Mouse (Mus musculus): ENCODE data around the gene Hspb2.

DNA sequence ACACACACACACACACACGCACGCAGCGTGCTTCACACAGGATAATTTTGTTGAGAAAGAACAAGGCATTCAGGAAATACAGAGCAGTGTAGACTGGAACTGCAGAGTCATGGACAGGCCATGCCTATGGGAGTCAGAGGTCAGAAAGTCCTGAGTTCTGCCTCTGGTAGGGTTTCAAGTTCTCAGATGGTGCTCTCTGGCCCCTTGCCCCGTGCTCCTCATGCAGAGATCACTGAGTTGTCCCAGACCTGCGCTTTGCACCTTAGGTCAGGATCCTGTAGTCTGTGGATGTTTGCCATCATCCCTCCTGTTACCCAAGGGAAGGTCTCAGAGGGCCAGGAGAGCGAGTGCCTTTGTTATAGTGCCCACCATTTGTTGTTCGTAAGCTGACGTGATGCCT, 44.6 kb upstream of the Hspb2 start:
- TF ChIP-seq EP300 (IDR thresholded peaks at IDR 0.05; ENCODE audit: low read depth in 1 of 2, low read length in 2 of 2) (no peak), CHD2 (IDR thresholded peaks at IDR 0.05; ENCODE audit: low read length) (no peak), E2F4 (IDR thresholded peaks at IDR 0.05; ENCODE audit: borderline replicate concordance, low read depth, low read length) (no peak), POLR2A (IDR thresholded peaks at IDR 0.05; ENCODE audit: control insufficient read depth in 1 of 2, insufficient read depth in 1 of 2, low read depth in 1 of 2, low read length in 2 of 2, poor library complexity in 1 of 2) (no peak), USF2 (IDR thresholded peaks at IDR 0.05; ENCODE audit: borderline replicate concordance in 1 of 2, insufficient read depth in 1 of 2, low read depth in 1 of 2, low read length in 2 of 2) (no peak)

All from MEL (cell line).